Mouse (Mus musculus) thymus, postnatal 25 days (tissue): ENCODE results near the gene Senp8.
A peak's percentile ranks its signal among the peaks of the same experiment; 100 is the strongest.
"Not testable (repeated sequence)": the region's sequence is repeated elsewhere in the genome, so short reads cannot be mapped to it uniquely, and the experiment has no call there.

Experiments
- DNase-seq: peaks from one replicate; pipeline ENCODE4 v3.0.0; 2022

Senp8 gene

GRCm38 (mm10) chr9:59750267-59751065 is at the start of gene Senp8, which contains the start of gene Myo9a:
Gene Senp8 (minus strand): TSS chr9:59750710.
Gene Myo9a (plus strand): TSS chr9:59750896.
- peak; percentile 100 for DNase-seq

GRCm38 (mm10) chr9:59766966-59767461 is 16.5 kb upstream of the Senp8 start:
- not testable (repeated sequence) for DNase-seq

DNA sequence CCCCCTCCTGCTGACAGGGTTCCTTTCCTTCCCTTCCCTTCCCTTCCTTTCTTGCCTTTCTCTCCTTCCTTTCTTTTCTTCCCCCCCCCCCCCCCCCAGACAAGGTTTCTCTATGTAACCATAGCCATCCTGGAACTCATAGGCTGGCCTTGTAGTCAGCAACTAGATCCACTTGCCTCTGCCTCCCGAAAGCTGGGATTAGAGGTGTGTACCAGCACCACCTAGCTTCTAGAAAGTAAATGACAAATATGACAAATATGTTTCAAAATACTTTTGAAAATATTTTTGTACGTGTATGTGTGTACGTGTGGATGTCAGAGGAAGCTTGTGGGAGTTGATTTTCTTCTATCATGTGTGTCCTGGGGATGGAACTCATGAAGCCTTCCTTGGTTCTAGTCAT is 10.0 kb upstream of the Senp8 start:
- no peak for DNase-seq

DNA sequence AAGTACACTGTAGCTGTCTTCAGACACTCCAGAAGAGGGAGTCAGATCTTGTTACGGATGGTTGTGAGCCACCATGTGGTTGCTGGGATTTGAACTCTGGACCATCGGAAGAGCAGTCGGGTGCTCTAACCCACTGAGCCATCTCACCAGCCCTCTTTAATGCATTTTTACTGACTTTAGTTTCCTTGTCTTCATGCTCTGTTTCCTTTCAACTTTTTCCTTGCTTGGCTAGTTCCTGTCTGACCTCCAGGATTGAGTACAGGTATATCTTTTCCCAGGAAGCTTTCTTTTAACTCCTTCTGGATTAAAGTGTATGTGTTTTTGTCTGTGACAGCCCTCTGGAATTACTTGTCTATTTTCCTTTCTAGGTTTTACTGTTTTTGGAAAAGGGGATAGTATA is 6.5 kb upstream of the Senp8 start:
- DNase-seq, result not testable (repeated sequence)

- no peak for DNase-seq
Observed at GRCm38 (mm10) chr9:59755199-59755598, 4.7 kb upstream of the Senp8 start.

GRCm38 (mm10) chr9:59751966-59752365 is 1.5 kb upstream of the Senp8 start:
- DNase-seq, result no peak

- peak; percentile 82 for DNase-seq
Observed at GRCm38 (mm10) chr9:59751066-59751581, 614 bp upstream of the Senp8 start.

GRCm38 (mm10) chr9:59749581-59750265 is 787 bp downstream of the Senp8 start:
- DNase-seq, result no peak

DNA sequence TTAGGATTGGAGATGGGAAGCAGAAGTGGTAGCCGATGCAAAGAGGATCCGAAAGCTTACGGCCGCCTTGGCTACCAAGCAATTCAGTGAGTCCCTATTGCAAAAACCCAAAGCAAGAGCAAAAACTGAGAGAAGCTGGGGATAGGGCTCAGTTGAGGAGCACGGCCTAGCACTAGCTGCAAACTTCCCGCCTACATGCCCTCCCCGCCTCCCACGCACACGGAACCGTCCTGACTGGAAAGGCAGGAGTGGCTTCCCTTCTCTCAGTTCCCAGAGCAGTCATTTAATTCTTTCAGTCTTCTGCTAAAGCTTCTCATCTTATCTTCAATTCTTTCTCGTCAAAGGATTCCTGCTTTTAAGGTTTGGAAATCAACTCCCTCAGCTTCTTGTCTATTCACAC is 1.5 kb downstream of the Senp8 start:
- DNase-seq, result no peak

DNA sequence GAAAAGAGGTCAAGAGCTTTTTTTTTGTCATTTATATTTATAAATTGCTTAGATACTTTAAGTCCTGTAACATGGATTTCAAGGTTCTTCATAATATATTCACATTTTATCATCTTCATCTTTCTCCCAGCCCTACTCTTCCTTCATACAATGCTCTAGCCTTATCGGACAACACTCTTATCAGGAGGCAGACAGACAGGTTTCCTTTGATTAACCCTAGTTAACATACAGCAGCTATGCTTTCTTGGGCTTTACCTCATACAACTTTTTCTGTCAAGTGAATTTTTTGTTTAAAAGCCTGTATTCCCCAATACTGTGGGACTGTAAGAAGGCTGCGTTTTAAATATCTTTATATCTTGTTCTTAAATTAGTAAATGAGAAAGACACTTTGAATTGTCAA is 2.1 kb downstream of the Senp8 start:
- no peak for DNase-seq

- DNase-seq, result no peak
Observed at GRCm38 (mm10) chr9:59743903-59744302, 6.6 kb downstream of the Senp8 start.

DNA sequence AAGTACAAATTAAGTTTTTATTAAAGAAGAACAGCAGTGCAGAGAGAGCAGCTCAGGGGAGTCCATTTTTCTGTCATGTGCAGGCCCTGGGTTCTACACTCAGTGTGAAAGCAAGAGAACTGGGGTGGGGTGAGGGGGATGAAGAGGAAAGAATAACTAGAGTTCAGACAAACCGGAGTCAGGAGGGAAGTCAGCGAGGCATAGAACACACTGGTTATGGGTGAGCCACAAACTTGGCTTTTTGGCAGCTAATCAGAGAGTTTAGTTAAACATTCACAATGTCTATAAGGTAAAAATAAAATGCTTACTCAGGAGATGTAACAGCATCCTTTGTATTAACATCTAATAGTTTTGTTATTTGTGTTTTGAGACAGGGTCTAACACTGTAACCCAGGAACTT is 9.9 kb downstream of the Senp8 start:
- no peak for DNase-seq

- DNase-seq, result no peak
Observed at GRCm38 (mm10) chr9:59735394-59735793, 15.1 kb downstream of the Senp8 start.

DNA sequence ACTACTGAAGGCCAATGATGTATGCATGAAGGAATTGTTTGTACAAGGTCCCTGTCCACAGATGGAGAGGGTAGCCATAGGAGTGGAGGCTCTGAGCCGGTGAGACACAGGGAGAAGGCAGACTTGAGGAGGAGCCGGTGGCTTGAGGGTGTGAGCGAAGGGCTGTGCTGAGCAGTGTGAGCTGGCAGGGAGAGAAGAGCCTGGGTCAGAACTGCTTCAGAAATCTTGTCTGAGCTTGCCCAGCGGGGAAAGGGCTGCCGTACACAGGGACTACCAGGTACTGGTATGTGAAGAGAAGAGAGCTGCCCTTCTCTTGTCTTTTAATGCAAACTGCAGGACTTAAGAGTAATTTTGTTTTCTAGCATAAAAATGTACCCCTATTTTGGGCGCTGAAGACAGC is 17.4 kb downstream of the Senp8 start:
- no peak for DNase-seq

DNA sequence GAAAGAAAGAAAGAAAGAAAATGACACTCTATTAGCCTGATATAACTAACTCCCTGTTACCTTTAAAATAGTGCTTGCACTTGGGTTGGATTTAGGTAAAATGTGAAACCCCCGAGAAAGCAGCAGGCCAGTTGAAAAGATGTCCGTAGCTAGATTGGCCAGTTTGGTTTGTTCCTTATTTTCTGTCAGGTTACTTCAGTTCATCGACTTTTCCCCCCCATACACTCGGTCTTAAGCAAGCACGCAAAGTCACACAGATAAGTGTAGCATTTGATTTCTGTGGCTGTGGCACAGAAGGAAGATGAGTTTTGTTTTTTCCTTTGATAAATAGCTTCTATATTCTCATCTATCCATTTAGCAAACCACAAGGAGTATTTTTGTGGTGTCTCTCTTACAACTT is 19.4 kb downstream of the Senp8 start:
- DNase-seq, result no peak

DNA sequence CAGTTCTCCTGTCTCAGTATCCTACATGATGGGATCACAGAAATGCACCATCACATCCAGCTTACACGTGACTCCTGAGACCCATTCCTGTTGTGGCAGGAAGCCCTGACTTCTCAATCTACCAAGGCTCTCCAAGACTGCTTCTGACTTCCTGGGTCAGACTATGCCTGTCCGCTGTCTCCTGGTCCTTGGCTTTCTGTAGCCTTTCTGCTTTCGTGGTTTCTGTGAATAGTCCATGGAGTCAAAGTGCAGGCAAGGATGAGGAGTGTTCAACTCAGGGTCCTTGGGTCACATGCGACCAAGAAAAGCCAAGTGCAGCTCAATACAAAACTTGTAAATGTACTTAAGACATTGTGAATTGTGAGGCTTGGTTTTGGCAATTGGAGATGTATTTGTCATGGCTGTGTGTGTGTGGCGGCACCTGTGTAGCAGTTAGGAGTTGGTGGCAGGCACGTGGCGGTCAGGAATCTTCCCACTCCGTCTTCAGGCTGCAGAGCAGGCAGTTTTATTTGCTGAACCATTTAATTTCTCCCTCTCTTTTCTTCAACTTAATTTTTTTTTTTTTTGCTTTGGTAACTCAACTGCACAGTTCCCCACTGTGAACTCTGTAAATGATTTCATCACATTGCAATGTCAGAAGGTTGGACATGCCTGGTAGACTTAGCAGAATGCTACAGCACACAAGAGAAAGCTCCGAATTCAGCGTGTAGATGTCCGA is 22.8 kb downstream of the Senp8 start:
- DNase-seq, result no peak

DNA sequence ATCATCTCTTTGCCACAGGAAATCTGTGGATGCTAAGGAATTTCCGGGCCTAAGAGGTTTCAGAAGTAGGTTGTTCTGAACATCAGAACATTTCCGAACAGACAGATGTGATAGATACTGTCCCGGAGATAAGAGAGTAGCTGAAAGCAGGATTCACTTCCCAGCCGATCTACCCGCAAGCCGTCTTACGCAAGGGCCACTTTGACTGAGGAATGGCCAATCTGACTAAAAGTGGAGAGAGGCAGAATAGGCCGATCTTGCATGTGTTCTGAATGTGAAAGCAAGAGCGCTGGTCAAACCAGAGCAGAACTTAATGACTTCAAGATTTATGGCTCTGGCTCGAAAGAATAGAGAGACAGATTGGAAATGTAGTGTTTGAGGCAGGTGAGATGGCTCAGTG is 25.0 kb downstream of the Senp8 start:
- no peak for DNase-seq

- DNase-seq, result no peak
Observed at GRCm38 (mm10) chr9:59723791-59724442, 26.6 kb downstream of the Senp8 start.

DNA sequence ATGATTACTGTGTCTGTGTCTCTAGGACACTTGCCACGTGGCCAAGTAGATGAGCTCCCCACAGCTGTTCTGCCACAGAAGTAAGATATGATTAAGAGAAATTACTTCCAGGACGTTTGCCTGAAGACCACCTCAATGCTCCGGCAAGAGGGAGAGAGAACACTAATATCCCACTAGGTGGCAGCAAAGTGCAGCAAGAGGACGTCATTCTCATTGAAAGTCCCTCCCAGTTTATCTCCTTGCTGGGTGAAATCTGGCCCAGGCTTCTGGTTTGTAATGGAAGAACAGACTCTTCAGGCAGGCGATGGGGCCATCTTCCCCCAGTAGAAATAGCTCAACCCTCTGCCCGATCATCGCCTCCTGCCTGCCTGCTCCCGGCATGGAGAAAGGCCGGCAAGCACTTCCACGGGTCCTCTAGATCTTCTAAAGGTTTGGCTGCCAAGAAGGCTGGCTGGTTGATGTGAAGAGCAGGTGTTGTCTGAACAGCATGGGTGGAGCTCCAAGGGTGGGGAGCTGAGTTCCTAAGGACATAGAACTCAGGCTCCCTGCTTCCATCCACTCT is 27.3 kb downstream of the Senp8 start:
- peak; percentile 62 for DNase-seq

DNA sequence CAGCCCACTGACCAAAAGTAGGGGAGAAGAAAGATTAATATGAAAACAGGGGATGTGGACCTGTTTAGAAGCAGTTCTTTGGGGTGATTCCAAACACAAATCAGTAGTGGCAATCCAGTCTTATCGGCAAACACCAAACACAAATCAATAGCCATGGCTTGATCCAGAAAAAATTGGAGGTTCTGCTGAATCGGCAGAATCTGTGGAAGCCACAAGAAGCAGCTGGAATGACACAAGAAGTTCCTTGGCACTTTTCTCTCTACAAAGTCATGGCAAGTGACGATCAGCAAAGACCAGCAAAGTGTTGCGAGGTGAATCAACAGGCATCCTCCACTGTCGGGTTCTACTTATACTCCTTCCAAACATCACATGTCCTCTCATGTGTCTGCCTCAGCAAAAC is 29.4 kb downstream of the Senp8 start:
- DNase-seq, result no peak

- no peak for DNase-seq
Observed at GRCm38 (mm10) chr9:59718237-59718636, 32.3 kb downstream of the Senp8 start.

DNA sequence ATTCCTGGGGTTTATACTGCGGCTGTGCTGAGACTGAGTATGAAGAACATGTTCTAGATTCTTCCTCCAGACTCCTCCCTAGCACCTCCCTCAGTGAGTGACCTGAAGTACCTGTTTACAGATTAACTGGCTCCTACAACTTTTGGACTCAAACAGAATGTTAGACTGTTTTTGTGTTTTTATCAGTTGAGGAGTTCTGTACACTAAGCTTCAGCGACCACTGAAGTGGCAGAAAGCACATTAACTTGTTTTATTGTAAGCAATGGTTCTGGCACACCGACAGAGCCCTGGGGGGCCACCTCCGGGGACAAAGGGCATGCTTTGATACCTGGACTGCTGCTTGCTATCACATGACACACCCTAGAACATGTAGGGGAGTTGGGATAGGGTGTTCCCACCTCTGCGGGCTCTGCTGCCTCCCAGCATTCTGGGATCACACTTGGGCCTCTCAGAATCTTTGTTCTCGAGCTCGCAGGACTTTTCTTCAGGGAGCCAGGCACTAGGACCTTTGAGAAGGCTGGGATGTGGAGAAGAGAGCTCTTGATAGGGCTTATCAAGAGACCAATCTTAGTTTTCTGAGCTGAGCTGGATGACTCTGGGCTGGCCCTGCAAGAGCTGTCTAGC is 34.1 kb downstream of the Senp8 start:
- no peak for DNase-seq
